Mouse (Mus musculus) MEL (cell line): ENCODE data around the gene Defb13.

ENCODE experiments used
- CTCF ChIP-seq, 3 experiments: IDR thresholded peaks in 2 of 3; conservative IDR thresholded peaks in 1 of 3; 2 replicates each; pipeline ENCODE4 v1.5.1; 2011 to 2012; ENCODE audit warnings: low read length in 3 of 3, low read depth in 2 of 3, mild to moderate bottlenecking in 2 of 3, improper control_type of control experiment in 1 of 3, inconsistent platforms in 1 of 3, mixed read lengths in 1 of 3, moderate library complexity in 1 of 3; ENCODE audit not compliant: control insufficient read depth in 1 of 3, insufficient read depth in 1 of 3, poor library complexity in 1 of 3, severe bottlenecking in 1 of 3
- EP300 ChIP-seq, 2 experiments: IDR thresholded peaks; 2 replicates each; pipeline ENCODE4 v1.6.1; 2011; ENCODE audit warnings: improper control_type of control experiment in 2 of 2, low read length in 2 of 2, low read depth in 1 of 2, mild to moderate bottlenecking in 1 of 2
- JUND ChIP-seq: IDR thresholded peaks from 2 replicates; pipeline ENCODE4 v1.6.1; 2011; ENCODE audit warnings: low read depth, mild to moderate bottlenecking, improper control_type of control experiment, low read length
- KAT2A ChIP-seq: conservative IDR thresholded peaks from 2 replicates; pipeline ENCODE4 v1.6.1; 2012; ENCODE audit warnings: low read depth, low read length, improper control_type of control experiment, inconsistent platforms
- MYC ChIP-seq: IDR thresholded peaks from 2 replicates; pipeline ENCODE4 v1.6.1; 2011; ENCODE audit warnings: low read depth, mild to moderate bottlenecking, low read length, improper control_type of control experiment, moderate library complexity
- NRF1 ChIP-seq: IDR thresholded peaks from 2 replicates; pipeline ENCODE4 v1.6.1; 2014; ENCODE audit warnings: low read depth, mild to moderate bottlenecking, inconsistent platforms, low read length, improper control_type of control experiment, moderate library complexity; ENCODE audit not compliant: poor library complexity, insufficient read depth, severe bottlenecking
- POLR2A ChIP-seq, 2 experiments: IDR thresholded peaks; 2 replicates each; pipeline ENCODE4 v1.6.1; 2011 to 2012; ENCODE audit warnings: low read length in 2 of 2, mild to moderate bottlenecking in 2 of 2, control low read depth in 1 of 2, improper control_type of control experiment in 1 of 2, low read depth in 1 of 2, moderate library complexity in 1 of 2; ENCODE audit not compliant: control insufficient read depth in 1 of 2, insufficient read depth in 1 of 2, poor library complexity in 1 of 2

GRCm38 (mm10) chr8:21915625-21916024 is 30.9 kb upstream of the Defb13 start:
- TF ChIP-seq POLR2A (IDR thresholded peaks at IDR 0.05; ENCODE audit: control insufficient read depth in 1 of 2, insufficient read depth in 1 of 2, low read depth in 1 of 2, low read length in 2 of 2, poor library complexity in 1 of 2): no peak
- no peak for TF ChIP-seq JUND
- TF ChIP-seq KAT2A: no peak
- TF ChIP-seq CTCF (IDR thresholded peaks at IDR 0.05 in 2 of 3, conservative IDR thresholded peaks at IDR 0.05 in 1 of 3; ENCODE audit: control insufficient read depth in 1 of 3, insufficient read depth in 1 of 3, low read depth in 2 of 3, low read length in 3 of 3, poor library complexity in 1 of 3, severe bottlenecking in 1 of 3): no peak
- no peak for TF ChIP-seq EP300 (IDR thresholded peaks at IDR 0.05; ENCODE audit: low read depth in 1 of 2, low read length in 2 of 2)
- no peak for TF ChIP-seq MYC
- TF ChIP-seq NRF1: no peak
